Mouse (Mus musculus): ENCODE data around the gene Pex14. TPM values are rescaled to one million over a fixed set of nuclear protein-coding genes. Genes with fewer than 3 reads are reported as not detected.

The Pex14 gene
- total and polyA plus RNA-seq, 2 experiments from 2014 or later = 62.9 to 70.4 TPM

DNA sequence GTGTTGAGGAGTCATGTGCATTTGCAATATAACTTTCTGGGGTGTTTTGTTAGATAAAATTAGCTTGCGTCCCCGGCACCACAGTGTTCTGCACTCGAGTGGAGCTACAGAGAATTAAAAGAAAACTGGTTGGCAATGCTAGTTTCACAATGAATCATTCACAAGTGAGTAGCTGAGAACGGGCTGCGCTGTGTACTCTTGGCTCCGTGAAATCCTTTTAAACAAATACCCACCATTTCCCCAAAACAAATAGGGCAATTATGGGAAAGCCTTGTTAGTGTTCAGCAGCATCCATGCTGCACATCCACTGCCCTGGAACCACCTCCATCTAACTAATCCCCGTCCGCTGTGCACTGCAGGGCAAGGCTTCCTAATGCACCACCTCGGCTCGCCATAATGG lies 74.4 kb downstream of the Pex14 start:
- Histone ChIP-seq H3K27ac (no peak overlapping the region), H3K9ac (replicated peaks; ENCODE audit: low read length) (no peak overlapping the region), H3K4me1 (ENCODE audit: insufficient read depth, low read length) (peaks cover 4% of the 10 kb centered on the region; the same call in 1 of the 2 replicates), H3K36me3 (ENCODE audit: insufficient read depth, low read length) (no peaks in the 10 kb centered on the region), H3K9me3 (ENCODE audit: low read length) (no peaks in the 10 kb centered on the region), H3K4me2 (ENCODE audit: low read depth, low read length) (no peak overlapping the region), H3K27me3 (ENCODE audit: insufficient read depth, low read length) (no peaks in the 10 kb centered on the region), H3K4me3 (ENCODE audit: low read length) (no peak overlapping the region)
- peak; percentile 18 for DNase-seq (ENCODE audit: low spot score)
- WGBS = 50% methylated on average over 10 of the region's 10 CpGs
- no peak for ATAC-seq
- TF ChIP-seq CTCF (IDR thresholded peaks at IDR 0.05; ENCODE audit: low read depth) = no peak

DNA sequence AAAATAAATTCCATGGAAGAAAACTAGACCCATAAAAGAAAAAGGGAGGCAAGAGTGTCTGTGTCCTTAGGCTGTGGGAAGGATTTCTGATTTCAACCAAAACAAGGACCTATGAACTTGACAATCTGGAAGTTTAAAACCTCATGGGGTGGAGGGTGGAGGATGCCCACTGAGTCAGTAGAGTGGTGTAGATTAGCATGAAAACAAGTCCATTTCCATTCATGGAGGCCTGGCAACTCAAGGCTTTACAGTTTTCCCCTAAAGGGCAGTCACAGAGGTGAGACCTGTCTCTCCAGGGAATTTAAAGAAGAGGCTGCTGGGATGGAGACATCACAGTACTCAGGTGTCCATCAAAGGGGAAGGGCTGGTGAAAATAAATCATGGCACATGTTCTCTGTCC lies 78.7 kb downstream of the Pex14 start:
- TF ChIP-seq CTCF (IDR thresholded peaks at IDR 0.05; ENCODE audit: low read depth) = no peak
- H3K27ac ChIP-seq = no peak overlapping the region
- no peaks in the 10 kb centered on the region for H3K36me3 ChIP-seq (ENCODE audit: insufficient read depth, low read length)
- no peak overlapping the region for H3K4me3 ChIP-seq (ENCODE audit: low read length)
- no peaks in the 10 kb centered on the region for H3K9me3 ChIP-seq (ENCODE audit: low read length)
- ATAC-seq (no peak), DNase-seq (ENCODE audit: low spot score) (no peak)
- no peak overlapping the region for H3K9ac ChIP-seq (replicated peaks; ENCODE audit: low read length)
- no peaks in the 10 kb centered on the region for H3K27me3 ChIP-seq (ENCODE audit: insufficient read depth, low read length)
- H3K4me1 ChIP-seq (ENCODE audit: insufficient read depth, low read length) = peaks cover under 1% of the 10 kb centered on the region; the same call in 1 of the 2 replicates
- H3K4me2 ChIP-seq (ENCODE audit: low read depth, low read length) = no peak overlapping the region

DNA sequence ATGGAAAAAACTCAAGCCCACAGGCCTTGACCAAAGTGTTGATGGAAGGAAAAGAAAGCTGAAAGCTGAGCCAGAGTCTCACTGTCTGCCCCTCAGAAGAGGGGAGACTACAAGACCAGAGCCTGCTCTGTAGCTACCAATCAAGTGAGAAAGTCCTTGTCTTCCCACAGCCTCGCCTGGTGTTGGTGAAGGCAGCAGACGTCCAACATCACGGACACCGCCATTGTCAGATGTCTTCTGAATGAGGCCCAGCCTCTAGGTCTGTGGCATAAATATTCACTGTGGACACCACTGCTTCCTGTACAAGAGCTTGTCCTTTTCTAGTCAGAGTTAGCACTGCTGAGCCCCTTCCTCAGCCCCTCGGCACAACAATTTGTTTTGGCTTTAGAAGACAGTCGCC lies 80.2 kb downstream of the Pex14 start:
- Histone ChIP-seq H3K9ac (replicated peaks; ENCODE audit: low read length) (no peak overlapping the region), H3K27ac (no peak overlapping the region), H3K4me2 (ENCODE audit: low read depth, low read length) (no peak overlapping the region), H3K4me1 (ENCODE audit: insufficient read depth, low read length) (no peaks in the 10 kb centered on the region; the same call in 1 of the 2 replicates), H3K9me3 (ENCODE audit: low read length) (no peaks in the 10 kb centered on the region), H3K36me3 (ENCODE audit: insufficient read depth, low read length) (no peaks in the 10 kb centered on the region), H3K27me3 (ENCODE audit: insufficient read depth, low read length) (no peaks in the 10 kb centered on the region), H3K4me3 (ENCODE audit: low read length) (no peak overlapping the region)
- DNase-seq (ENCODE audit: low spot score) (no peak), ATAC-seq (no peak)
- no peak for TF ChIP-seq CTCF (IDR thresholded peaks at IDR 0.05; ENCODE audit: low read depth)
- WGBS = 82% methylated on average over 6 of the region's 6 CpGs

DNA sequence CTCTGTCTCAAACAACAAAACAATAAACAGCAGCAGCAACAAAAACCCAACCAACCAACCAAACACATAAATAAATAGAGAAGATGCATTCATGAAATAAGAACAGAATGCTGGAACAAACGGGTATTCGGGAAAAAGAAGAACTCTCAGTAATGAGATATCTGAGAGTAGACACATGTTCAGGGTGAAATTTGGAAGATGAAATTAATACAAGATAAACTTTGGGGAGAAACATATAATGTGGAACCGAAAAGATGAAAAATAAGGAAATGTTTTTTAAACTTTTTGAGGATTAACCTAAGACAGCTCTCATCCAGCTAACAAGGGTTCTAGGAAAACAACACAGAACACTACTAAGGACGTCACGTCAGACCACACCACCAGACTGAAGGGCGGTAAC lies 92.9 kb downstream of the Pex14 start:
- no peak for DNase-seq (ENCODE audit: low spot score)
- Histone ChIP-seq H3K4me2 (ENCODE audit: low read depth, low read length) (no peak overlapping the region), H3K27ac (no peak overlapping the region), H3K9me3 (ENCODE audit: low read length) (no peaks in the 10 kb centered on the region), H3K4me1 (ENCODE audit: insufficient read depth, low read length) (no peaks in the 10 kb centered on the region), H3K36me3 (ENCODE audit: insufficient read depth, low read length) (no peaks in the 10 kb centered on the region), H3K9ac (replicated peaks; ENCODE audit: low read length) (no peak overlapping the region), H3K4me3 (ENCODE audit: low read length) (no peak overlapping the region), H3K27me3 (ENCODE audit: insufficient read depth, low read length) (no peaks in the 10 kb centered on the region)
- TF ChIP-seq CTCF (IDR thresholded peaks at IDR 0.05; ENCODE audit: low read depth) = no peak
- no peak for ATAC-seq
- 93% methylated on average over 6 of the region's 6 CpGs for WGBS

DNA sequence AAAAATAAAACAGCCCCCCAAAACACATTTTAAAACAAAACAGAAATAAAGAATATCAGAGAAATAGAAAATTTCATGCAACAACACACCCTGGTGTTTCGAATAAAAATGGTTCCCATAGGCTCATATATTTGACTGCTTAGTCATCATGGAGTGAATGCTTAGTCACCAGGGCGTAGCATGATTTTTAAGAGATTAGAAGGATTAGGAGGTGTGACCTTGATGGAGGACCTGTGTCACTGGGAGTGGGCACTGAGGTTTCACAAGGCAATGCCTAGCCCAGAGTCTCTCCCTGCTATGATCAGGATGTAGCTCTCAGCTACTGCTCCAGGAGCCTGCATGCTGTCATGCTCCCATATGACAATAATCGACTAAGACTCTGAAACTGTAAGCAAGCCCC lies 93.6 kb downstream of the Pex14 start:
- Histone ChIP-seq H3K27me3 (ENCODE audit: insufficient read depth, low read length) (no peaks in the 10 kb centered on the region), H3K27ac (no peak overlapping the region), H3K4me1 (ENCODE audit: insufficient read depth, low read length) (no peaks in the 10 kb centered on the region), H3K36me3 (ENCODE audit: insufficient read depth, low read length) (no peaks in the 10 kb centered on the region), H3K9me3 (ENCODE audit: low read length) (no peaks in the 10 kb centered on the region), H3K4me2 (ENCODE audit: low read depth, low read length) (no peak overlapping the region), H3K9ac (replicated peaks; ENCODE audit: low read length) (no peak overlapping the region), H3K4me3 (ENCODE audit: low read length) (no peak overlapping the region)
- no peak for DNase-seq (ENCODE audit: low spot score)
- no peak for ATAC-seq
- WGBS = 96% methylated on average over 3 of the region's 3 CpGs
- TF ChIP-seq CTCF (IDR thresholded peaks at IDR 0.05; ENCODE audit: low read depth) = no peak

DNA sequence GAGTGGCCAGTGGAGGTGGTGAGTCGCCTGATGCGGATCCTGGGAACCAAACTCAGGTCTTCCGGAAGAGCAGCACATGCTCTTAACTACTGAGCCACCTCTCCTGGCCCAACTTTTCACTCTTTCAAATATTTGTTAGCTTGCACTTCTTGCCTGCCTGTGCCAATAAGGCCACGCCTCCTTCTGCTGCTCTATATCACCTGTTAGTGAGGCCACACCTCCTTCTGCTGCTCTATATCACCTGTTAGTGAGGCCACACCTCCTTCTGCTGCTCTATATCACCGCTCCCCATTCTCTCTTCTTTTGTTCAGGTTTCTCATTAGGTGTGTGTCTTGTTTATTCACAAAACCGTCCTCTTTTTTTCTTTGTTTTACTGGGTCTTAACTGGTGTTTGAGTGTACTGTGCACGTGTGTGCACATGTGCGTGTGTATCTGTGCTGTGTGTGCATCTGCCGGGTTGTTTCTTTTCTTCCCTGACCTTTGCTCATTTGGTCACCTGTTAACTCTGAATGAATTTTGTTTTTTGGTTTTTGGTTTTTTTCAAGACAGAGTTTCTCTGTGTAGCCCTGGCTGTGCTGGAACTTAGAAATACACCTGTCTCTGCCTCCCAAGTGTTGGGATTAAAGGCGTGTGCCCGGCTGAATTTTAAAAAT lies 97.1 kb downstream of the Pex14 start:
- no peaks in the 10 kb centered on the region for H3K4me1 ChIP-seq (ENCODE audit: insufficient read depth, low read length)
- no peak overlapping the region for H3K4me3 ChIP-seq (ENCODE audit: low read length)
- H3K36me3 ChIP-seq (ENCODE audit: insufficient read depth, low read length) = no peaks in the 10 kb centered on the region
- DNase-seq (ENCODE audit: low spot score) (no peak), ATAC-seq (no peak)
- H3K9me3 ChIP-seq (ENCODE audit: low read length) = no peaks in the 10 kb centered on the region
- H3K27me3 ChIP-seq (ENCODE audit: insufficient read depth, low read length) = no peaks in the 10 kb centered on the region
- no peak for TF ChIP-seq CTCF (IDR thresholded peaks at IDR 0.05; ENCODE audit: low read depth)
- no peak overlapping the region for H3K4me2 ChIP-seq (ENCODE audit: low read depth, low read length)
- no peak overlapping the region for H3K27ac ChIP-seq
- H3K9ac ChIP-seq (replicated peaks; ENCODE audit: low read length) = no peak overlapping the region
- 95% methylated on average over 11 of the region's 11 CpGs for WGBS

DNA sequence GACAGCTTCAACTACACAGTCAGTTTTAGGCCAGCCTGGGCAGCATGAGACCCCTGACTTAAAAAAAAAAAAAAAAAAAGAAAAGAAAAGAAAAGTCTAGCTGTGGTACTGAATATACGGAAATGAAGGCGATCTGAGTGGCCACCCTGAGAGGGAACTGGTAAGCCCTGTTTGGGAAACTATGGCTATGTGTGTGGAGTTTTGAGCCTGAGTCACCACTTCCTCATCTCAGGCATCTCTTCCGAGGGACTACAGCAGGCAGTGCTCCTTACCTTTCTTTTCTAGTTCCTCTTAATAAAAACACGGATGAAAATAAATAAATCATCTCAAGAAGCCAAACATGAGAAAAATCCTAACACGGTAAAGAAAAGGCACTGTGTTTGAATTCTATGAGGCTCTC lies 98.2 kb downstream of the Pex14 start:
- ATAC-seq (no peak), DNase-seq (ENCODE audit: low spot score) (no peak)
- Histone ChIP-seq H3K4me3 (ENCODE audit: low read length) (no peak overlapping the region), H3K27ac (no peak overlapping the region), H3K4me1 (ENCODE audit: insufficient read depth, low read length) (no peaks in the 10 kb centered on the region), H3K36me3 (ENCODE audit: insufficient read depth, low read length) (no peaks in the 10 kb centered on the region), H3K9me3 (ENCODE audit: low read length) (no peaks in the 10 kb centered on the region), H3K9ac (replicated peaks; ENCODE audit: low read length) (no peak overlapping the region), H3K27me3 (ENCODE audit: insufficient read depth, low read length) (no peaks in the 10 kb centered on the region), H3K4me2 (ENCODE audit: low read depth, low read length) (no peak overlapping the region)
- WGBS = 90% methylated on average over 5 of the region's 5 CpGs
- no peak for TF ChIP-seq CTCF (IDR thresholded peaks at IDR 0.05; ENCODE audit: low read depth)
